Mouse (Mus musculus) lung, adult 2 months (tissue): ENCODE measurements at regions not wholly inside any gene's neighbourhood (a gene's known extent, or its start where the extent isn't known, plus 50 kb on each side); places are given as distances from the start of the nearest gene placed in this dataset.

Experiments used
- DNase-seq: peaks from one replicate; pipeline ENCODE4 v3.0.0; 2022
- H3K4me1 ChIP-seq: fragments of 200-500 bp; 2 replicates; pipeline ENCODE4 v1.6.1; 2011; ENCODE audit warnings: low read length; ENCODE audit not compliant: control insufficient read depth, insufficient read depth
- H3K4me3 ChIP-seq: fragments of 200-500 bp; replicated peaks from 2 replicates; pipeline ENCODE3; 2011; ENCODE audit warnings: low read depth, mild to moderate bottlenecking, control low read depth, low read length; ENCODE audit errors: extremely low read depth
- CTCF ChIP-seq: fragments of 200-500 bp; IDR thresholded peaks from 2 replicates; pipeline ENCODE4 v1.5.1; 2011; ENCODE audit warnings: mild to moderate bottlenecking, low read length, control low read depth; ENCODE audit not compliant: insufficient read depth
- POLR2A ChIP-seq: fragments of 200-500 bp; IDR thresholded peaks from 2 replicates; pipeline ENCODE4 v1.6.1; 2011; ENCODE audit warnings: low read depth, mild to moderate bottlenecking, control low read depth, low read length, borderline replicate concordance; ENCODE audit errors: extremely low read depth
- WGBS: fragments of 180-500 bp; shearing (Covaris S2); methylation state at CpG from one replicate; pipeline ENCODE4 v1.1.7; 2018; 5-methylcytosine and 5-hydroxymethylcytosine counted together

DNA sequence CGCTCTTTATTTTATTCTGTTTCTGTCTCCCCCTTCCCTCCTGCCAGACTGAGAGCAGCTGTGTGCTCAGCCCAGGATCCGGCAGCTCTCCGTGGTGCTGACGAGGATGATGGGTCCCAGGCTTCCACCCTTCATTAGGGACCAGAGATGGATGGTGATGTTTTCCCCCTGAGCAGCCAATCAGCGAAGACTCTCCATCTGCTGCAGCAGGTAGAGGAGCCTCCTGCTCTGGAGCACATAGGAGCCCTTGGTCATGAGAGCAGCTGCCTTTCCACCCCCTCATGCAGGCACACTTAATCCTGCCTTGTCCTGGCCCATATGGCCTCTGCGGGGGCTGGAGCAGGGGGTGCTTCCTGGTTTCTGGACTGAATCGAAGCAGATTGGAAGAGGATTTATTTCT is 159.1 kb upstream of the Nlrp1b start:
- Histone ChIP-seq H3K4me1 (no peaks in the 10 kb centered on the region), H3K4me3 (no peak overlapping the region)
- TF ChIP-seq POLR2A, result no peak
- TF ChIP-seq CTCF, result no peak
- DNase-seq, result no peak
- WGBS, result 22% methylated on average over 7 of the region's 7 CpGs

DNA sequence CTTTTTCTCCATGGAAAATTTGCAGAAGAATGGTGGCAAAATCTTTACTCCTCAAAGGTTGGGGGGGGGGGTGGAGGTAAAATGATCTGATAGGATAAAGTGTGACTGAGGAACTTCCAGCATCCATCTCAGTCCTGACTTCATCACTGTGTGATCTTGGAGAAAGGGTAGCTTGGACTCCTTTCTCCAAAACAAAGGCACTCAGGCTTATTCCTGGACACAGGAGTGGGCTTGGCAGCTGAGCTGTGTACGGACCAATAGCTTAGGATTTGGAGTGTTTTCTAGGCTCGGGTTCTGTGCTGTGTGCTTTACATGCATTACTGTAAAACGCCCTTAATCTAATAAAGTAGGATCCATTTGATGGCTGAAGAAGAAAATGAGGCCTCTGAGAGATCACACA is 159.6 kb upstream of the Nlrp1b start:
- 63% methylated on average over 3 of the region's 3 CpGs for WGBS
- no peak for DNase-seq

DNA sequence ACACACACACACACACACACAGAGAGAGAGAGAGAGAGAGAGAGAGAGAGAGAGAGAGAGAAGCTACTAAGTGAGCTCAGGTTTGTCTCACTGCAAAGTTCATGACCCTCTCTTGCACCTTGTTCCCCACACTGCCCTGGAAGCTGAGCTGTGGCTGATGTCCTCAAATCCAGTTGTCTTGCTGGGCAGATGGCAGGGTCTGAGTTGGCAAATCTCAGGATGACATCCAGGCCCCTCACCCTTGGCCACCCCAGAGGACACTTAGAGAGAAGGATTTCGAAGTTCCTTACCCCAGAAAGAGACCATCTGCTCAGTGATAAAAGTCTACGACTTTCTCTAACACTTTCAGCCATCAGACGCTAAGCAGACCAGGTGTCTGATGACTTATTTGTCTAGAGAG is 160.1 kb upstream of the Nlrp1b start:
- TF ChIP-seq POLR2A, result no peak
- no peak for TF ChIP-seq CTCF
- no peaks in the 10 kb centered on the region for H3K4me1 ChIP-seq
- no peak overlapping the region for H3K4me3 ChIP-seq
- WGBS, result 65% methylated on average over 3 of the region's 3 CpGs
- no peak for DNase-seq

More for the DNA sequence above, 159.6 kb upstream of the Nlrp1b start:
- no peak for TF ChIP-seq CTCF
- Histone ChIP-seq H3K4me1 (no peaks in the 10 kb centered on the region), H3K4me3 (no peak overlapping the region)

DNA sequence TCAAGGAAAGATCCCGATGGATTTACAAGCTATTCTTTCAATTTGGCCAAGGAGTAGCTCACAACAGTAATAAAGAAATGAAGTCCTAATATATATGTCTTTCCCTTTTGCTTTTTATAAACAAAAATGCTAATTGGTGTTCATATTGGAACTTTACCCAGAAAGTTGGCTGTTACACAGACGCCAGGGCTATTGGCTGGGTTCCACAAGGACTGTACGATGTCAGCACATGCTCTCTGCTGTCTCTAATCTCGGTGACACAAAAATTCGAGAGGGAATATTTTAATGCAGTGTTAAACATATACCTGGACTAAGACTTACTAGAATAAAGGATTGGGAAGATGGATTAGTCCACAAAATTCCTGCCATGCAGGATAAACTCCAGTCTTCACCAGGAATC is 162.9 kb upstream of the Nlrp1b start:
- Histone ChIP-seq H3K4me3 (no peak overlapping the region), H3K4me1 (no peaks in the 10 kb centered on the region)
- WGBS, result 58% methylated on average over 5 of the region's 5 CpGs
- DNase-seq, result no peak
- no peak for TF ChIP-seq CTCF
- no peak for TF ChIP-seq POLR2A

DNA sequence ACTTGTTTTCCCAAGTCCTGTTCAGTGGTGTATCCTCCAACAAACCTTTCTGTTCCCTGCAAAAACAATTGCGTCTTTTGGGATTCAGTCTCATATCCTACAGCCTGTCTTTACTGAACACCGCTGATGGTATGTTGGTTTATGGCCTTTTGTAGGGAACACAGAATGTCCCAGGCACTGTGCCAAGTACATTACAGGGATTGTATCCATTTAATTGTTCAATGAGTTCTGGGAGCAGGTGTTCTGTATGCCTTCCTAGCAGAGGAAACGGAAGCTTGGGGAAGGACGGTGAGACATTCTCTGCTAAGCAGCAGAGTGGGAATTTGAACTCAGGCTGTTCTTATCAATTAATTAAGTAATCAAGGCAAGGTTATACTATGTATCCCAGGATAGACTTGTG is 164.5 kb upstream of the Nlrp1b start:
- H3K4me1 ChIP-seq, result no peaks in the 10 kb centered on the region
- no peak for DNase-seq
- TF ChIP-seq CTCF, result no peak
- TF ChIP-seq POLR2A, result no peak
- 52% methylated on average over 4 of the region's 4 CpGs for WGBS
- H3K4me3 ChIP-seq, result no peak overlapping the region

DNA sequence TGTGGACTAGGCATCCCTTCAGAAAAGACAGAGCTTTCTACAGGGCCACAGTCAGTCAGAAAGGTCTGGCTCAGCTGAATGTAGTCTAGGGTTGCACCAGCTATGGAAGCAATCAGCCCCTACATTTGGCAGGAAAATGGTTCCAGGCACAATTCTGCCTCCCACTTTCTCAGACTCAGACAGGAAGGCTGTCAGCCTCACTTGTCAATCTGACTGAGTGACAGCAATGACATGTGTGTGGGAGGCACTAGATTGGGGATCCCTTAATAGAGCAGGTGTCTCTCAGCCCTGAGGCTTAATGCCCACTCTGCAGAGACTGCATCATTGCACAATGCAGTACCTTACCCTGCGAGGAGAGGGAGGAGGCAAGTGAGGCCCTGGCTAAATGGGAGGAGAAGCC is 165.1 kb upstream of the Nlrp1b start:
- no peaks in the 10 kb centered on the region for H3K4me1 ChIP-seq
- 65% methylated on average over 1 of the region's 1 CpGs for WGBS

DNA sequence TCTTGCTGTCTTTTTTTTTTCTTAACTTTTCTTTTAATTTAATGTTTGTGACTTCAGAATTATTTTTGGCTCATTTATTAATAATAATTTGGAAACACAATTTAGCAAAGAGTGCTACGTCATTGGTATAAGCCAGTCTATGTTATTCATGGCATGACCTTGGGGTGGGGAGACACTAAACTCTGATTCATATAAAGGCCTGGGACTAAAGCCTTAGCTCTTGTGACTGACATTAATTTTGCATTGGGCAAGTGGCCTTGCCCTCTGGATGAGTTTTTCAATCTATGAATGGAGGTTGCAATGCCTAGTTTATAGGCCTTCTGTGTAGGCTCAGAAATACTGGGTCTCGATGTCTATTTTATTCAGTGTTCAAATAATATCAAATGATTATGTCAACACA is 169.8 kb upstream of the Nlrp1b start:
- no peak for TF ChIP-seq POLR2A
- TF ChIP-seq CTCF, result no peak
- Histone ChIP-seq H3K4me3 (no peak overlapping the region), H3K4me1 (no peaks in the 10 kb centered on the region)
- no peak for DNase-seq
- 92% methylated on average over 2 of the region's 2 CpGs for WGBS

More for the DNA sequence above, 165.1 kb upstream of the Nlrp1b start:
- TF ChIP-seq POLR2A (no peak), CTCF (no peak)
- H3K4me3 ChIP-seq, result no peak overlapping the region
- DNase-seq, result no peak

DNA sequence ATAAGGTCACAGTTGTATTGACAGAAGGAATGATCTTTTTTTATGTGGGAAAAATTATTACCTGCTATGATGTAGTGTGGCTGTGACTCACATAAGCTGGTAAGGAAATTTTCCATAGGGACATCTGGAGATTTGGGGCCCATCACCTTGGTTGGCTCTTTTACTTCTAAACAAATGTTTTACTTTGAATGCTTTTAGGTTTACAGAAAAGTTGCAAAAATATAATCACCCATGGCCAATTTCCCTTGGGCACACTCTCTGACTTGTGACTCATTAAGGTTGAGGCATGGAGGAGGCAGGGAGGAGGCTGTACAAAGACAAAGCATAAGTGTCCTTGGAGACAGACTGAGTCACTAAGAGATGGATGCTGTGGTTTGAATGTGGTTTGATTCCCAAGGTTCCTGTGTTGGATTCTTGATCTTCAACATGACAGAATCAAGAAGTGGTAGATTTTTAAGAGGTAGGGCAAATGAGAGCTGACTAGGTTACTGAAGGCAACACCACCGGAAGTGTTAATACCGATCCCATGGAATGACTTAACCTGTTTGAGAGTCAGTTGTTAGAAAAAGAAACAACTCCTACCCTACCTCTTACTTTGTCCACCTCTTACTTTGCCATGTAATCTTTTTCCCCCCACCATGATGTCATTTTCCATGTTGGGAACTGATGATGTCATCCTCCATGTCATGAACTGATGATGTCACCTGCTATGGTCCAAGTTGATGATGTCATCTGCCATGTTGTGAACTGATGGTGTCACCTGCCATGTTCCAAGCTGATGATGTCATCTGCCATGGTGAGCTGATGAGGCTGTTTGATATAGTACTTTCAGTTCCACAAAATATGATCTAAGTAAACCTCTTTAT is 171.1 kb upstream of the Nlrp1b start:
- no peak for TF ChIP-seq POLR2A
- no peak for TF ChIP-seq CTCF
- WGBS, result 96% methylated on average over 2 of the region's 2 CpGs
- H3K4me3 ChIP-seq, result no peak overlapping the region
- H3K4me1 ChIP-seq, result no peaks in the 10 kb centered on the region
- DNase-seq, result no peak

DNA sequence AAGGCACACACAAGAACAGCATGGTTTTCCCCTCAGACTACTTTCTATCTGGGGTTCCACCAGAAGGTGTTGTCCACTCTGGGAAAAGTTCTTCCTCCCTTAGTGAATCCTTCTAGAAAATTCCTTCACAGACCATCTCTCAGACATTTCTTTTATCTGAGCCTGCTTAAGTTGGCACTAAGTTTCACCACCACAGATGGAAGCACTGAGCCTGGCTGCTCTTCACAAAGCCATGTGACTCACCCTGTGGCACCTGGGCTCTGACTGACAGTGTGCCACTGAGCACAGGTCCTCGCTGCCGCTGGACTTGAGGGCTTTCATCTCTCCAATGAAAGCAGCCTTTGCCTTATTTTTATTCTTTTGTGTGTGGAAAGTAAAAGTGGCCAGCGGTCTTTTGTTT is 173.8 kb upstream of the Nlrp1b start:
- no peaks in the 10 kb centered on the region for H3K4me1 ChIP-seq
- no peak for DNase-seq
- H3K4me3 ChIP-seq, result no peak overlapping the region
- 85% methylated on average over 3 of the region's 3 CpGs for WGBS
- TF ChIP-seq CTCF, result no peak
- no peak for TF ChIP-seq POLR2A

DNA sequence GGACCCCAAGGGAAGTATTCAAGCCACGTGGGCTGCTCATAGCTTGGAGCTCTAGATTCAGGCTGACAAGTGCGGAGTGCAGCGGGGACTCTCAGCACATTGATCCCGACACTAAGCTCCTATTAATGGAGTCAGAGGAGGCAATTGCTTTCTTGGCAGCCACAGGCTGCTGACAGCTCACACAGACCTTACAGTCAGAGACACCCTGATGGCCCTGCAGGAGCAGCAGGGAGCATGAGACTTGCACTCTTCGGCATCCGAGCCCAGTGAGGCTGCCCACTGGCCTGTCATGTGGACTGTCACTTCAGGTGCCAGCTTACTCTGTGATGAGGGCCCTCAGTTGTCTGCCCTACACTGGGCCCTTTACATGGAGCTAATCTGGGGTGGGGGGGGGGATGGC is 176.5 kb upstream of the Nlrp1b start:
- 76% methylated on average over 6 of the region's 6 CpGs for WGBS
- DNase-seq, result no peak
- TF ChIP-seq CTCF (no peak), POLR2A (no peak)
- Histone ChIP-seq H3K4me1 (no peaks in the 10 kb centered on the region), H3K4me3 (no peak overlapping the region)
